Mouse (Mus musculus) intestine, embryonic 14.5 days (tissue): ENCODE data around the gene Klhl35. TPM values are rescaled to one million over a fixed set of nuclear protein-coding genes. Genes with fewer than 3 reads are reported as not detected.

ENCODE experiments used
- ATAC-seq: fragments of 200-750 bp; cut with Nextera tagmentation; replicated peaks from 2 replicates; pipeline ENCODE4 v1.8.0; 2017; ENCODE audit warnings: low read depth, moderate number of reproducible peaks, moderate TSS enrichment, moderate library complexity; ENCODE audit not compliant: low FRiP score, low TSS enrichment
- DNase-seq: peaks from one replicate; pipeline ENCODE4 v3.0.0-alpha.2; 2018; ENCODE audit warnings: low spot score
- H3K27ac ChIP-seq: fragments of 300-500 bp; sonication (generic); 2 replicates; pipeline ENCODE4 v1.5.1; 2014; ENCODE audit warnings: low read depth, mild to moderate bottlenecking, control low read depth
- H3K27me3 ChIP-seq: fragments of 300-500 bp; sonication (generic); replicated peaks from 2 replicates; pipeline ENCODE4 v1.6.1; 2014; ENCODE audit warnings: low read length, control low read depth; ENCODE audit not compliant: control insufficient read depth, insufficient read depth
- H3K36me3 ChIP-seq: fragments of 300-500 bp; sonication (generic); 2 replicates; pipeline ENCODE4 v1.6.1; 2014; ENCODE audit warnings: low read length, control low read depth; ENCODE audit not compliant: control insufficient read depth, insufficient read depth
- H3K4me1 ChIP-seq: fragments of 300-500 bp; sonication (generic); replicated peaks from 2 replicates; pipeline ENCODE4 v1.6.1; 2014; ENCODE audit warnings: low read length, control low read depth, mixed read lengths; ENCODE audit not compliant: control insufficient read depth, insufficient read depth
- H3K4me2 ChIP-seq: fragments of 300-500 bp; sonication (generic); 2 replicates; pipeline ENCODE4 v1.6.1; 2014; ENCODE audit warnings: low read length
- H3K4me3 ChIP-seq: fragments of 300-500 bp; sonication (generic); 2 replicates; pipeline ENCODE4 v1.5.1; 2014; ENCODE audit warnings: low read depth, low read length, control low read depth, mixed read lengths
- H3K9ac ChIP-seq: fragments of 300-500 bp; sonication (generic); 2 replicates; pipeline ENCODE4 v1.6.1; 2014; ENCODE audit warnings: mild to moderate bottlenecking, low read length
- H3K9me3 ChIP-seq: fragments of 300-500 bp; sonication (generic); 2 replicates; pipeline ENCODE4 v1.6.1; 2016; ENCODE audit warnings: low read length, control low read depth; ENCODE audit not compliant: control insufficient read depth
- WGBS: fragments of 180-500 bp; shearing (Covaris S2); extraction: QIAGEN DNeasy Blood & Tissue Kit; methylation state at CpG from one replicate; pipeline ENCODE4 v1.1.7; 2014; 5-methylcytosine and 5-hydroxymethylcytosine counted together
- polyA plus RNA-seq: library from polyadenylated mRNA; unstranded; fragments of >200 nt; fragmentation: Nextera tagmentation; extraction: Ambion mirVana; gene quantifications from 2 replicates; pipeline ENCODE4 v1.2.1, GENCODE M21; 2014

Klhl35 gene
- polyA plus RNA-seq, 1 experiment from 2014 or later, result 1.0 TPM

GRCm38 (mm10) chr7:99516814-99517157, 51.0 kb downstream of the Klhl35 start:
- no peaks in the 10 kb centered on the region for H3K27me3 ChIP-seq
- ATAC-seq (peak; percentile 26; the same call in 1 of the 2 replicates), DNase-seq (no peak)
- peaks cover 7% of the 10 kb centered on the region; the same call in 1 of the 2 replicates for H3K4me1 ChIP-seq
- no peaks in the 10 kb centered on the region for H3K9me3 ChIP-seq
- no peak overlapping the region for H3K9ac ChIP-seq
- no peak overlapping the region for H3K27ac ChIP-seq
- H3K36me3 ChIP-seq, result no peaks in the 10 kb centered on the region
- no peak overlapping the region for H3K4me2 ChIP-seq
- no peak overlapping the region for H3K4me3 ChIP-seq
- 50% methylated on average over 3 of the region's 3 CpGs for WGBS

- WGBS, result 50% methylated on average over 4 of the region's 4 CpGs
- DNase-seq, result peak; percentile 63
- H3K27me3 ChIP-seq, result no peaks in the 10 kb centered on the region
- peaks cover 7% of the 10 kb centered on the region; the same call in 1 of the 2 replicates for H3K4me1 ChIP-seq
- H3K4me2 ChIP-seq, result no peak overlapping the region
- H3K27ac ChIP-seq, result peak overlapping the region; percentile 35
- no peak for ATAC-seq
- H3K4me3 ChIP-seq, result no peak overlapping the region
- no peak overlapping the region for H3K9ac ChIP-seq
- H3K9me3 ChIP-seq, result no peaks in the 10 kb centered on the region
- H3K36me3 ChIP-seq, result no peaks in the 10 kb centered on the region
Measured at GRCm38 (mm10) chr7:99518954-99519644, 53.3 kb downstream of the Klhl35 start.

- ATAC-seq (no peak), DNase-seq (no peak)
- WGBS, result 51% methylated on average over 8 of the region's 8 CpGs
Measured at GRCm38 (mm10) chr7:99523121-99523520, 57.3 kb downstream of the Klhl35 start.

More at GRCm38 (mm10) chr7:99523121-99523520, 57.3 kb downstream of the Klhl35 start:
- Histone ChIP-seq H3K27me3 (no peaks in the 10 kb centered on the region), H3K9me3 (no peaks in the 10 kb centered on the region), H3K4me1 (peaks cover 7% of the 10 kb centered on the region; the same call in 1 of the 2 replicates), H3K4me2 (no peak overlapping the region), H3K27ac (no peak overlapping the region), H3K4me3 (no peak overlapping the region), H3K9ac (no peak overlapping the region), H3K36me3 (no peaks in the 10 kb centered on the region)

Other genes starting within 250 kb of the Klhl35 start
- 40.1 and 48.6 TPM in 2 replicates for gene Mogat2, start 227.4 kb upstream of the Klhl35 start, polyA plus RNA-seq
- gene Map6, start 198.6 kb upstream of the Klhl35 start, polyA plus RNA-seq, result 6.1 and 6.2 TPM in 2 replicates
- 417 and 502 TPM in 2 replicates for gene Serpinh1, start 112.8 kb upstream of the Klhl35 start, polyA plus RNA-seq
- 18.6 and 23.4 TPM in 2 replicates for gene Gdpd5, start 84.6 kb upstream of the Klhl35 start, polyA plus RNA-seq
- gene Rps3, start 17.7 kb downstream of the Klhl35 start, polyA plus RNA-seq, result 963 and 1,042 TPM in 2 replicates
- 5.3 and 6.1 TPM in 2 replicates for gene Arrb1, start 69.5 kb downstream of the Klhl35 start, polyA plus RNA-seq
- 1.3 and 1.7 TPM in 2 replicates for gene Tpbgl, start 161.1 kb downstream of the Klhl35 start, polyA plus RNA-seq
- gene Slco2b1, start 245.3 kb downstream of the Klhl35 start, polyA plus RNA-seq, result 2.2 and 2.3 TPM in 2 replicates